Mouse (Mus musculus) T-helper 2 cell (primary cell): ENCODE results near the gene Wnk2.
"Not testable (repeated sequence)": the region's sequence is repeated elsewhere in the genome, so short reads cannot be mapped to it uniquely, and the experiment has no call there.

Source experiments
- in situ Hi-C: fragments of 300-600 bp; cut with MboI, MseI; formaldehyde crosslinking; loops from one replicate; pipeline ENCODE4 v1.15.1; 2025; ENCODE audit warnings: high pct_unique_total_duplicates

Gene Wnk2

DNA sequence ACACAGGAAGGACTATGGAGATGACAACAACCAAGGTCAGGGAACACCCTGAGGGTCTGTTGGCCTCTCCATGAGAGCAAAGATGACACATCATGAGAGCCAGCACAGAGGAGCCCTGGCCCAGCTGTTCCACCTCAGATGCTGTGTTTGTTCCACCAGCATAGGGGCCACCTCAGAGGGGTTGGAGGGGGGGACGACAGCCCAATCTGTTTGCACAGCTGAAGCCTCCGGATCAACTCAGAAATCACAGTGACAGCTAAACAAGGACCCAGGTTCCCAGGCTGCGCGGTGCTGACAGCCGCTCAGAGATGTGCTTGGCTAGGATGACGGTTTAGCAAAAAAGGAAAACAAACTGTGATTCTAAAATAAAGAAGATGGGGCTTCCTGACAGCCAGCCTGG is 53.1 kb downstream of the Wnk2 start:
- in situ Hi-C loops: loop anchor here (5.0 kb wide), 1 partner anchor 47 kb away; no protein-coding TSS in a partner anchor

DNA sequence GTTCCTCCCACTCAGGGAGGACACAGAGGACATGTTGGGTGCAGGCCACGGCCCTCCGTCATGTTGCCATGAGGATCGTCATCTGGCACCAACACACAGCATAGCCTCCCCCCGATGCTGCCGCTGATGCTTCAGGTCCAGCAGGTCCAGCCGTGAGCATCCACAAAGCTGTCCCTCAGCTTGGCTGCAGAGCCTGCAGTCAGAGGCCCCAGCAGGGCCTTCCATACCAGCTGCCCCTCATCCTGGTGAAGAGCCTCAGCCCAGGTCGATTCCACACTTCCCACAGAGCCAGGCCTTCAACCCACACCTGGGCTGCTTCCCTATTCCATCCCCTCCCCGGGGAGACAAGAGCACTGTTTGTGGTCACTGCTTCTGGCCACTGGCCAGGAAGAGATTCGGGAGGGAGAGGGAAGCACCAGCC is 54.3 kb downstream of the Wnk2 start:
- in situ Hi-C loops: no loop called here

- in situ Hi-C loops: no loop called here
These were observed 55.2 kb downstream of the Wnk2 start for GRCm38 (mm10) chr13:49092596-49092995.

DNA sequence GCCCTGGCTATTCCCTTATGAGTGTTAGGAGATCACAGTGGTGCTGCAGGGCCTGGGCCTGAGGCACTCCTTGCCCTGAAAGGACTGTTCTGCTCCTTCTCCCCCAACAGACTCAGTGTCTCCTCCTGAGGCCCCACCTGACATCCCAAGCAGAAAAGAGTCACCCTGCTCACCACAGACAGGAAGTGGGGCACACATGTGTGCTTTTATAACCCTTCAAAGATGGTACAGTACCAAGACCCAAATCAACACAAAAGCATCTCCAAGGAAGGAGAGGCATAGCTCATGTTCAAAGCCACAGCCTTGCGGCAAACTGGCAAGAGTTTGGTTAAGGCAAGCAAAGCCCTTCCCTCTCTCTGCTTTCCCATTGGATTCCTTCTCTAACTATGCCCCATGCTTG is 57.6 kb downstream of the Wnk2 start:
- in situ Hi-C loops: no loop called here

DNA sequence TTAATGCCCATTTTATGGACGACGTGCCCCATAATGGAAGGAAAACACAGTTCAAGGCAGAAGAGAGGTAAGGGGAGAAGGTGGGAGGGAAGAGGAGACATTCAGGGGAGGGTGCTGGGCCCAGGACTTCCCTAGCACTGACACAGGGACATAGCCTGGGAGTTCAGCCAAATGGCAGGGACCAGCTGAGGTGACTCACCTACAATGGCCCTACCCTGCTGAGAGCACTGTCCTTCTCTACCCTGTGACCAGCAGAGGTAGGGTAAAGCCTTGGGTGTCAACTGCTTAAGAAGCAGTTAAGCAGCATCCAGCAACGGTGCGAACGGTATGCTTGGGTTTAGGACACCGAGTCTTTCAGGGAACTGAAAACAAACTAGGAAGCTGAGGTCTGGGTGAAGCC is 58.9 kb downstream of the Wnk2 start:
- in situ Hi-C loops: no loop called here

DNA sequence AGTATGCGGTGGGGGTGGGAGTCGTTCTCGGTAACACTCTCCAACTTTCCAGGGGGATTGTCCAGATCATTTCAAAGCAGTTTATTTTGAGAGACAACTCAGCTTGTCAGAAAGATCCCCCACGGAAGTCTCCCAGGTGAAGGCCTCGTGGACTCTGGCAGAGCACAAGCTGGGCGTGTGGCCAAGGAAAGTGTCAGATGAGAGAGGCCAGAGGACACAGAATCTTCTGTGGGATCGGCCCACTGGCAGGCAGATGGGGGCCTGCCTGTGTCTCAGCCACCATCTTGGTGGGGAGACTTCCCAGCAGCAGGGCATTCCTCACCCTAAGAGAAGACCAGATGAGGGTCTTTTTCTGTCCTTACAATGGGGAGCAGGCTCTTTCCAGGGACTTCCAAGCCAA is 60.4 kb downstream of the Wnk2 start:
- in situ Hi-C loops: no loop called here

- in situ Hi-C loops: no loop called here
These were observed 61.4 kb downstream of the Wnk2 start for GRCm38 (mm10) chr13:49086431-49086830.

DNA sequence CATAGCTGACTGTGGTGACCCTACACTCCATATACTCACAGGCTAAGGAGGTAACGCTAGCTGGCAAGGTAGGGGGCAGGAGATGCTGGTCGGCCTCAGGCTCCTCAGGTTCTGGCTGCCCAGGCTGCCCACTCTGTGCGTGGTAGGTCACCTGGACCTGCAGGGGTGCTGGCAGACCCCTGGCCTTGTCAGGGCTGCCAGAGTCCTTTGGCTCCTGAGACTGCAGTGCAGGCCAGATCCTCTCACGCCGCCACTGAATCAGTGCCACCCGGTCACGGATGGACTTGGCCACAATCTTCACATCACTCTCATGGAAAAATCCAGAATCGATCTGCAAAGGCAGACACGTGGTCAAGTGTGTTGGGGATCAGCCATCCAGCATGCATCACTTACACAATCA is 62.6 kb downstream of the Wnk2 start:
- in situ Hi-C loops: no loop called here

DNA sequence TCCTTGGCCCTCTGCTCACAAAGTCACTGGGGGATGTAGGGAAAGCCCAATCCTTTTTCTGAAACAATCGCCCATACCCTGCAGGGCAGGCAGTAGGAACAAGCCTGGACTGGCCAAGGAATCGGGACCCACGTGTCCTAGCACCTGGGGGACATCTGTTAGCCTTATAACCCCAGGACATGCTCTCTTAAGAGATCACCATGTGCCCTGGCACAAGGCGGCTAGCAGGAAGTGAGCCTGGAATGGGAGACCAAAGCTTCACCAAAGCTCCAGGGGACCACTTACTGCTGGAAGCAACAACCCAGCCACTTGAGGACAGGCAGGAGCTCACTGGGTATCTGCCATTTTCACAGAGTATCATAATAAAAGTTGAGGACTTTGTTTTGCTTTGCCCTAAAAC is 63.0 kb downstream of the Wnk2 start:
- in situ Hi-C loops: no loop called here

GRCm38 (mm10) chr13:49083941-49084340 is 63.9 kb downstream of the Wnk2 start:
- in situ Hi-C loops: no loop called here

DNA sequence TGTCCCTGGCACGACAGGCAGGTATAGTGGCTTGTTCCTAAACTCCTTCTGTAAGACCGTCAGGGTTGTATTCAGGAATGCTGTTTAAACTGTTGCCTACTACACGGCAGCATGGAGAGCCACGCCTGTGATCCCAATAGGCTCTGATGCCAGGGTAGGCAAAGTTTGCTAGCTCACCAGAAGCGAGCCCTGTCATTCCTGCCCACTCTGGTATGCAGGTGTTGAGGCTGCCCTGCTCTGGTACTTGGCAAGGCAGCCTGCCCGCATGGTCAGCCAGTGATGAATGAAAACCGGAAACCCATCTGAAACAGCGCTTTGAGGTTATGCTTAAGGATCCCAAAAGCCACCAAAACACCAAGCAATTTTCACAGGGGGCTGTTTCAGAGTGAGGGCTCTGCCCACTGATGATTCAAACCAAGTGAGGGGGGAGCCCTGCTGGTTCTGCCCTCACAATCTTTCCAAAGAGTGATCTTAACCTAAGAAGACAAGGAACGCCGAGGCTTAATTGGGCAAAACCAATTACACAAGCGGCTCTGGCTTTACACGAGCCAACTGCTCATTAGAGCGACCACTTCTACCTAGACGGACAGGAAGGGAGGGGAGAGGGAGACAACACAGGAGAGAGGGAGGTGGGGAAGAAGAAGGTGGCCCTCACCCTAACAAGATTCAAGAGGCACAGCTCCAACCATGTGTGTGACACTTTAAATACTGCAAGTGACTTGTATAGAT is 65.5 kb downstream of the Wnk2 start:
- in situ Hi-C loops: no loop called here

DNA sequence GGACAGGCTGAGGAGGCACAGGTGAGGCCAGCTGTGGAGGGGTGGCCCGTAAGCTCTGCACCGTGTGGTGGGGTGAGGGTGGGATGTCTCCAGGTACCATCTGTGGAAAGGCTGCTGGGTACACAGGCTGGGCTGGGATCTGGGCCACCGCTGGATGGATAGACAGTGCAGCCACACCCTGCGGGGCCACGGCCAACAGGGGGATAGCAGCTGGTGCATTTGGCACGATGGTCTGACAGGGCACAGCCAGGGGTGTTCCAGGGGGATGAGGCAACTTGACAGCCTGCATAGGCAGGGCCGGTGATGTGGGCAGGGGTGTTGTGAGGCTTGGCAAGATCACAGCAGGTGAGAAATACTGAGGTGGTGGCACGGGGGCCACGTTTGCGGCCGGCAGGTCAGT is 71.6 kb downstream of the Wnk2 start:
- in situ Hi-C loops: no loop called here

GRCm38 (mm10) chr13:49075377-49075776 is 72.4 kb downstream of the Wnk2 start:
- in situ Hi-C loops: no loop called here

GRCm38 (mm10) chr13:49073295-49073694 is 74.5 kb downstream of the Wnk2 start:
- in situ Hi-C loops: no loop called here

DNA sequence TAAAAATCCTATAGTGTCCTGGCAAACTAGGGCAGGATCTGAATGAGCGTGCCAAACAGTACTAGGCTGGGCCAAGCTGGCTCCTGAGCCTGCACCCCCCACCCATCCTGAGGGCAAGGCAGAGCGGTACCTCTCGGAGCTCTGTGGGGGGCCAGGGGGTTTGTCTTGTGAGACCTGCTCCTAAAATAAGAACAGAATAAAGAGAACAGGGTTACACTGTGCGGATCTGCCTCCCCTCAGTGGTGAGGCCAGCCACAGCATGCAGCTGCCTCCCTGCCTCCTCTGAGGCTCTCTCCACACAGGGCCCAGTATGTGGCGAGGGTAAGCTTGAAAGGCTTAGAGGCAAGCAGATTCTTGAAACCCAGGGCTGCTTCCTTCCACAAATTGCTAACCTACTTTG is 76.0 kb downstream of the Wnk2 start:
- in situ Hi-C loops: no loop called here

DNA sequence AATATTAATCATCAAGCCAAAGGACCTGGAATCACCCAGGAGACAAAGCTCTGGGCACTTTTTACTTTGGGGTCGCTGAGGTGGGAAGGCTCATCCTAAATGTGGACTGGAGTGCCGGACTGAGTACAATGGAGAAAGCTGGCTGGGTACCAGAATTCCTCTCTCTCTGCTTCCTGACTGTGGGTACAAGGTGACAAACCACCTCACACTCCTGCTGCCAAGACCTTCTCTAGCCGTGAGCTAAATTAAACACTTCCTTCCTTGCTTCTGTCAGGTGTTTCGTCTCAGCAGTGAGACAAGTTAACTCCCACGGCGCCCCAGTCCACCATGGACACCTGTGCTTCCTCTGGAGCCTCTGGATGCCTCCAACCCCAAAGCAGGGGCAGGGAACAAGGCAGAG is 77.8 kb downstream of the Wnk2 start:
- in situ Hi-C loops: no loop called here

- in situ Hi-C loops: no loop called here
These were observed 78.4 kb downstream of the Wnk2 start for GRCm38 (mm10) chr13:49069393-49069792.

GRCm38 (mm10) chr13:49064257-49064656 is 83.6 kb downstream of the Wnk2 start:
- in situ Hi-C loops: no loop called here

DNA sequence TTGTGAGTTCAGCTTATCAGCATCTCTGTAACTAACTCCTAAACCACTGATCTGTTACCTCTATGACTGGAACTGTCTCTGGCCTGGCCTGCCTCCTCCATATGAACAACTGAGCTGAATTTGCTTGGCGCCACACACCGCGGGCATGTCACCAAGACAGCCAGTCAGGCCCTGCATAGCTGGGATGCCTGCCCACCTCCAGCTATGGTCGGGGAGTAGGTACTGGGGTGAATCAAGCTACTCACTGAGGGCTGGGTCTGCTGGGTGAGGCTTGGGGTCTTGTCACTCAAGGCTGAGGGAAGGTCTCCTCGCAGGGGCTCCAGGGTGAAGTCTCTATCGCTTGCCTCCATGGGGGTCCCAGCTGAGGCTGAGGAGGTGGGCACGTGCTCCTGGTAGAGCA is 87.4 kb downstream of the Wnk2 start:
- in situ Hi-C loops: no loop called here

DNA sequence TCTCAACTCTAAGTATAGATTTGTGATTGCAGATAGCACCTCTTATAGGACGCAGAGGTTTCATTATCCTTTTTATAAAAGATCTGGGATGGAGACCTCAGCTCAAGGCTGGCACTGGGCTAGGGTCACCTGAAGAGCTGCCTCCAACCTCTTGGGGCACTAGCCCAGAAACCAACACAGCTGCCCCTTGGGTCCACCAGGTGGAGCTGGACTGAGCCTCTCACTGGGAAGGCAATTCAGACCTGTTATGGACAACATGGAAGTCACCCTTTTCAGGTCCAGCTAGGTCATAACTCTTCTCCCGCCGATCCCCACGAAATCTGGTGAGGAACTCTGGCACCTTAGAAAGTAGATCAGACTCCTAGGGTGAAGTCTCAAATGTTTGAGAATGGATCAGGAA is 89.3 kb downstream of the Wnk2 start:
- in situ Hi-C loops: no loop called here

GRCm38 (mm10) chr13:49056304-49056703 is 91.5 kb downstream of the Wnk2 start:
- in situ Hi-C loops: no loop called here

DNA sequence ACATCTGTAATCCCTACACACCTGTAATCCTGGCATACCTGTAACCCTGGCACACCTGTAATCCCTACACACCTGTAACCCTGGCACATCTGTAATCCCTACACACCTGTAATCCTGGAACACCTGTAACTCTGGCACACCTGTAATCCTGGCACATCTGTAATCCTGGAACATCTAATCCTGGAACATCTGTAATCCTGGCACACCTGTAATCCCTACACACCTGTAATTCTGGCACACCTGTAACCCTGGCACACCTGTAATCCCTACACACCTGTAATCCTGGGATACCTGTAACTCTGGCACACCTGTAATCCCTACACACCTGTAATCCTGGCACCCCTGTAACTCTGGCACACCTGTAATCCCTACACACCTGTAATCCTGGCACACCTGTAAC is 93.1 kb downstream of the Wnk2 start:
- in situ Hi-C loops: not testable (repeated sequence)

DNA sequence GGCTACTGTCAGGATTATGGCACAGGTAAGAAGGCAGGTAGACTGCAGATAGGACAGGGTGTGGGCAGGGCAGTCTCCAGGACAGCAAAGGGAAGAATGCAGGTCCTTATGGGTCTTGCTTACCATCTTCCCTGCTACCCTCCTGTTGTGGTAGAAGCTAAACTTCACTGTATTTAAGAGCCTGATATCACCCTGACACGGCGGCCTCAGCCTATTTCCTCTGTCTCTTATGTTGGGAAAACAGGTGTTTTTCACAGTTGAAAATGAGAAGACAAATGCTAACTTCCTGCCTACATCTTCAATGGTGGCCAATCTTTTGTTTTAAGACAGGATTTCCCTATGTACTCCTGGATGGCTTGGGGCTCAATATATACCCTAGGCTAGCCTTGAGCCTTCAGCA is 94.5 kb downstream of the Wnk2 start:
- in situ Hi-C loops: no loop called here

DNA sequence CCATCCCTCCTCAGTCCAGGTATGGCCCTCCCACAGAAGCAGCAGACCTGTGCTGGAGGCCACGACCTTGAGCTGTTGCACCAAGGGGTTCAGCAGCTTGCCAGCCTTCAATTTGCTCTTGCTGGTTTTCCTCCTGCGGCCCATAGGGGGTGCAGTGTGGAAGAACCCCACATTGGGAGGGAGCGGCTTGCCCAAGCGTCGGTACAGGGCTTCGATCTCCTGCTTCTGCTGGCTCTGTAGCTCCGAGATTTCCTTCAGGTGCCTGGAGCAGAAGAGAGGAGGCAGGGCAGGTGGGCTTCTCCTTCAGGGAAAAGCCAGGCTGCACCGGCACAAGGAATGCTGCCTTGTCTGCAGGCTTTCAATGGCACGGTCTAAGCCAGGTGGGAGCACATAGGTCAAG is 95.3 kb downstream of the Wnk2 start:
- in situ Hi-C loops: no loop called here
